ENCODE assay signal across 8 mouse cellular contexts in genomic region chr14:52256311-52257175, GRCm38 (mm10). TPM values are rescaled to one million over a fixed set of nuclear protein-coding genes. Genes with fewer than 3 reads are reported as not detected.
DNase-seq lines count a peak whose midpoint lies in the region; ATAC-seq and TF ChIP-seq lines count a peak whose summit lies in the region.

No protein-coding gene starts in this region.

- no peak for TF ChIP-seq CTCF in spleen, adult 2 months (IDR thresholded peaks at IDR 0.05; ENCODE audit: extremely low read depth, insufficient read depth, insufficient read length, insufficient replicate concordance)
- TF ChIP-seq CTCF in heart, postnatal 0 days (IDR thresholded peaks at IDR 0.05; ENCODE audit: low read depth), result no peak

- H3K36me3 ChIP-seq in spleen, adult 2 months (ENCODE audit: control insufficient read depth, insufficient read depth, low read length), result no peaks in the 10 kb centered on the region; the same call in 1 of the 2 replicates
- no peaks in the 10 kb centered on the region for H3K36me3 ChIP-seq in heart, postnatal 0 days (replicated peaks; ENCODE audit: control insufficient read depth, insufficient read depth, low read length)
- H3K36me3 ChIP-seq in neural tube, embryonic 12.5 days, result no peaks in the 10 kb centered on the region

- H3K27me3 ChIP-seq in spleen, adult 2 months (ENCODE audit: control insufficient read depth, insufficient read depth, low read length), result no peaks in the 10 kb centered on the region
- no peaks in the 10 kb centered on the region for H3K27me3 ChIP-seq in heart, postnatal 0 days (ENCODE audit: control insufficient read depth, insufficient read depth, low read length)
- H3K27me3 ChIP-seq in neural tube, embryonic 12.5 days (replicated peaks), result no peaks in the 10 kb centered on the region

- peak overlapping the region; percentile 82; the same call in 1 of the 2 replicates for H3K27ac ChIP-seq in spleen, adult 2 months (ENCODE audit: insufficient read depth, low read length)
- peak overlapping the region; percentile 95 for H3K27ac ChIP-seq in heart, postnatal 0 days (ENCODE audit: low read depth)
- no peak overlapping the region; the same call in 1 of the 2 replicates for H3K27ac ChIP-seq in neural tube, embryonic 12.5 days

- peak overlapping the region; percentile 75 for H3K4me3 ChIP-seq in spleen, adult 2 months (ENCODE audit: extremely low read depth, insufficient read depth, insufficient read length)
- peak overlapping the region; percentile 86 for H3K4me3 ChIP-seq in heart, postnatal 0 days (ENCODE audit: low read depth, low read length)
- H3K4me3 ChIP-seq in neural tube, embryonic 12.5 days, result peak overlapping the region; percentile 88

- TF ChIP-seq EP300 in heart, postnatal 0 days (IDR thresholded peaks at IDR 0.05; ENCODE audit: low read depth), result no peak

- ATAC-seq in heart, postnatal 0 days (ENCODE audit: insufficient read depth, low read depth), result no peak
- no peak for ATAC-seq in neural tube, embryonic 12.5 days (ENCODE audit: low FRiP score, low read depth)

- H3K4me2 ChIP-seq in heart, postnatal 0 days (ENCODE audit: low read depth, low read length), result peak overlapping the region; percentile 86
- peak overlapping the region; percentile 83 for H3K4me2 ChIP-seq in neural tube, embryonic 12.5 days (replicated peaks)

- H3K4me1 ChIP-seq in spleen, adult 2 months (ENCODE audit: control insufficient read depth, insufficient read depth, insufficient read length), result peaks cover 5% of the 10 kb centered on the region
- H3K4me1 ChIP-seq in heart, postnatal 0 days (ENCODE audit: control insufficient read depth, insufficient read depth), result peaks cover 11% of the 10 kb centered on the region; the same call in 1 of the 2 replicates
- peaks cover 20% of the 10 kb centered on the region for H3K4me1 ChIP-seq in neural tube, embryonic 12.5 days

- 2% methylated on average over 18 of the region's 18 CpGs for WGBS in spleen, adult 2 months
- 6% methylated on average over 18 of the region's 18 CpGs for WGBS in heart, postnatal 0 days
- 9% methylated on average over 18 of the region's 18 CpGs for WGBS in neural tube, embryonic 12.5 days

- no peak for TF ChIP-seq POLR2A in spleen, adult 2 months (IDR thresholded peaks at IDR 0.05; ENCODE audit: low read depth, low read length)

- H3K9me3 ChIP-seq in heart, postnatal 0 days (replicated peaks; ENCODE audit: control insufficient read depth, low read length), result no peaks in the 10 kb centered on the region
- H3K9me3 ChIP-seq in neural tube, embryonic 12.5 days, result no peaks in the 10 kb centered on the region

- peak; percentile 32 to 81 for DNase-seq in adrenal gland, adult (ENCODE audit: inconsistent age in 2 of 2, low spot score in 1 of 2)
- DNase-seq in adrenal gland, postnatal 14 days, result no peak
- DNase-seq in spleen, adult 2 months (ENCODE audit: low read depth in 1 of 2, low spot score in 2 of 2), result no peak
- no peak for DNase-seq in spleen, postnatal 4 days (ENCODE audit: low spot score in 2 of 2)
- no peak for DNase-seq in heart, postnatal 0 days (ENCODE audit: low spot score)
- peak; percentile 41 for DNase-seq in liver
- DNase-seq in layer of hippocampus, adult 9-11 months, result no peak

- H3K9ac ChIP-seq in heart, postnatal 0 days (replicated peaks; ENCODE audit: low read depth, low read length), result peak overlapping the region; percentile 86
- H3K9ac ChIP-seq in neural tube, embryonic 12.5 days, result peak overlapping the region; percentile 84

RNA-seq across cellular contexts. Expression of gene Chd8, which starts 1.0 kb away (rescaled TPM):
- 88.4 and 93.0 TPM in 2 replicates for total RNA-seq in adrenal gland, postnatal 14 days (2021)
- polyA plus RNA-seq in spleen, adult 2 months (2012; rRNA removed), result 33.2 and 34.2 TPM in 2 replicates
- total RNA-seq in heart, postnatal 0 days (2014; rRNA removed; ENCODE audit: low replicate concordance), result 18.1 and 28.8 TPM in 2 replicates
- polyA plus RNA-seq in heart, postnatal 0 days (2015; fragmentation: Nextera tagmentation; extraction: Ambion mirVana), result 12.9 and 13.0 TPM in 2 replicates
- 46.0 and 48.6 TPM in 2 replicates for polyA plus RNA-seq in neural tube, embryonic 12.5 days (2016; fragmentation: Nextera tagmentation; extraction: Ambion mirVana)

RNA-seq across cellular contexts. Expression of gene Tox4, which starts 22.4 kb away (rescaled TPM):
- 42.7 and 46.9 TPM in 2 replicates for total RNA-seq in adrenal gland, postnatal 14 days (2021)
- polyA plus RNA-seq in spleen, adult 2 months (2012; rRNA removed), result 27.5 and 31.0 TPM in 2 replicates
- 30.1 and 63.3 TPM in 2 replicates for total RNA-seq in heart, postnatal 0 days (2014; rRNA removed; ENCODE audit: low replicate concordance)
- polyA plus RNA-seq in heart, postnatal 0 days (2015; fragmentation: Nextera tagmentation; extraction: Ambion mirVana), result 21.8 and 22.0 TPM in 2 replicates
- 51.8 and 56.6 TPM in 2 replicates for polyA plus RNA-seq in neural tube, embryonic 12.5 days (2016; fragmentation: Nextera tagmentation; extraction: Ambion mirVana)

RNA-seq across cellular contexts. Expression of gene Rab2b, which starts 22.8 kb away (rescaled TPM):
- total RNA-seq in adrenal gland, postnatal 14 days (2021), result 30.2 and 32.2 TPM in 2 replicates
- polyA plus RNA-seq in spleen, adult 2 months (2012; rRNA removed), result 6.5 and 7.3 TPM in 2 replicates
- total RNA-seq in heart, postnatal 0 days (2014; rRNA removed; ENCODE audit: low replicate concordance), result 6.6 and 11.9 TPM in 2 replicates
- 9.0 and 10.3 TPM in 2 replicates for polyA plus RNA-seq in heart, postnatal 0 days (2015; fragmentation: Nextera tagmentation; extraction: Ambion mirVana)
- polyA plus RNA-seq in neural tube, embryonic 12.5 days (2016; fragmentation: Nextera tagmentation; extraction: Ambion mirVana), result 43.7 and 52.9 TPM in 2 replicates

RNA-seq across cellular contexts. Expression of gene Mettl3, which starts 48.4 kb away (rescaled TPM):
- total RNA-seq in adrenal gland, postnatal 14 days (2021), result 31.4 and 41.7 TPM in 2 replicates
- polyA plus RNA-seq in spleen, adult 2 months (2012; rRNA removed), result 24.1 and 26.2 TPM in 2 replicates
- total RNA-seq in heart, postnatal 0 days (2014; rRNA removed; ENCODE audit: low replicate concordance), result 11.4 and 16.0 TPM in 2 replicates
- 14.1 and 14.8 TPM in 2 replicates for polyA plus RNA-seq in heart, postnatal 0 days (2015; fragmentation: Nextera tagmentation; extraction: Ambion mirVana)
- polyA plus RNA-seq in neural tube, embryonic 12.5 days (2016; fragmentation: Nextera tagmentation; extraction: Ambion mirVana), result 58.7 and 58.8 TPM in 2 replicates

RNA-seq across cellular contexts. Expression of gene Supt16, which starts 59.3 kb away (rescaled TPM):
- total RNA-seq in adrenal gland, postnatal 14 days (2021), result 56.4 and 62.2 TPM in 2 replicates
- 7.7 and 8.7 TPM in 2 replicates for polyA plus RNA-seq in spleen, adult 2 months (2012; rRNA removed)
- 10.2 and 12.6 TPM in 2 replicates for total RNA-seq in heart, postnatal 0 days (2014; rRNA removed; ENCODE audit: low replicate concordance)
- polyA plus RNA-seq in heart, postnatal 0 days (2015; fragmentation: Nextera tagmentation; extraction: Ambion mirVana), result 12.9 and 14.4 TPM in 2 replicates
- 57.8 and 64.4 TPM in 2 replicates for polyA plus RNA-seq in neural tube, embryonic 12.5 days (2016; fragmentation: Nextera tagmentation; extraction: Ambion mirVana)

Comparison
In these comparisons a context has a peak if more than half of its experiments do, and no peak if none do; other contexts are left out.
1. DNase-seq: peak in adrenal gland, adult (2 of 2) and liver (single experiment); none in adrenal gland, postnatal 14 days (single experiment), spleen, adult 2 months (0 of 2), spleen, postnatal 4 days (0 of 2), heart, postnatal 0 days (single experiment) and layer of hippocampus, adult 9-11 months (single experiment).
2. Peak in every context shown above with its lines, with median percentiles within 50 percentile points of each other: H3K4me3 ChIP-seq.